Mouse (Mus musculus): ENCODE measurements around the gene Nlgn2. TPM values are rescaled to one million over a fixed set of nuclear protein-coding genes. Genes with fewer than 3 reads are reported as not detected.

The Nlgn2 gene
- polyA plus RNA-seq, 1 experiment, result 2.4 TPM

- Histone ChIP-seq H3K4me1 (ENCODE audit: control insufficient read depth, insufficient read depth, low read length) (peaks cover 9% of the 10 kb centered on the region), H3K36me3 (ENCODE audit: control insufficient read depth, insufficient read depth, low read length) (no peaks in the 10 kb centered on the region), H3K27me3 (ENCODE audit: control insufficient read depth, insufficient read depth, low read length) (no peaks in the 10 kb centered on the region), H3K4me3 (ENCODE audit: control insufficient read depth, low read depth, low read length) (no peak overlapping the region), H3K27ac (ENCODE audit: control insufficient read depth, insufficient read depth, low read depth, low read length) (no peak overlapping the region)
- TF ChIP-seq CTCF (IDR thresholded peaks at IDR 0.05; ENCODE audit: control insufficient read depth, insufficient read depth, insufficient replicate concordance, low read depth, low read length), result no peak
- no peak for TF ChIP-seq POLR2A (IDR thresholded peaks at IDR 0.05; ENCODE audit: control insufficient read depth, low read depth, low read length)
Measured at GRCm38 (mm10) chr11:69849884-69850283, 12.3 kb upstream of the Nlgn2 start.

GRCm38 (mm10) chr11:69849128-69849527 is 11.5 kb upstream of the Nlgn2 start:
- Histone ChIP-seq H3K4me3 (ENCODE audit: control insufficient read depth, low read depth, low read length) (no peak overlapping the region), H3K36me3 (ENCODE audit: control insufficient read depth, insufficient read depth, low read length) (no peaks in the 10 kb centered on the region), H3K27me3 (ENCODE audit: control insufficient read depth, insufficient read depth, low read length) (no peaks in the 10 kb centered on the region), H3K27ac (ENCODE audit: control insufficient read depth, insufficient read depth, low read depth, low read length) (no peak overlapping the region), H3K4me1 (ENCODE audit: control insufficient read depth, insufficient read depth, low read length) (peaks cover 6% of the 10 kb centered on the region)
- no peak for TF ChIP-seq POLR2A (IDR thresholded peaks at IDR 0.05; ENCODE audit: control insufficient read depth, low read depth, low read length)
- TF ChIP-seq CTCF (IDR thresholded peaks at IDR 0.05; ENCODE audit: control insufficient read depth, insufficient read depth, insufficient replicate concordance, low read depth, low read length), result no peak

- Histone ChIP-seq H3K27me3 (ENCODE audit: control insufficient read depth, insufficient read depth, low read length) (no peaks in the 10 kb centered on the region), H3K27ac (ENCODE audit: control insufficient read depth, insufficient read depth, low read depth, low read length) (no peak overlapping the region), H3K36me3 (ENCODE audit: control insufficient read depth, insufficient read depth, low read length) (no peaks in the 10 kb centered on the region), H3K4me1 (ENCODE audit: control insufficient read depth, insufficient read depth, low read length) (peaks cover 6% of the 10 kb centered on the region), H3K4me3 (ENCODE audit: control insufficient read depth, low read depth, low read length) (no peak overlapping the region)
- TF ChIP-seq CTCF (IDR thresholded peaks at IDR 0.05; ENCODE audit: control insufficient read depth, insufficient read depth, insufficient replicate concordance, low read depth, low read length) (no peak), POLR2A (IDR thresholded peaks at IDR 0.05; ENCODE audit: control insufficient read depth, low read depth, low read length) (no peak)
Measured at GRCm38 (mm10) chr11:69848021-69848420, 10.4 kb upstream of the Nlgn2 start.

- Histone ChIP-seq H3K27me3 (ENCODE audit: control insufficient read depth, insufficient read depth, low read length) (no peaks in the 10 kb centered on the region), H3K36me3 (ENCODE audit: control insufficient read depth, insufficient read depth, low read length) (no peaks in the 10 kb centered on the region), H3K4me3 (ENCODE audit: control insufficient read depth, low read depth, low read length) (peak overlapping the region; percentile 86), H3K4me1 (ENCODE audit: control insufficient read depth, insufficient read depth, low read length) (peaks cover 6% of the 10 kb centered on the region), H3K27ac (ENCODE audit: control insufficient read depth, insufficient read depth, low read depth, low read length) (no peak overlapping the region)
- TF ChIP-seq POLR2A (IDR thresholded peaks at IDR 0.05; ENCODE audit: control insufficient read depth, low read depth, low read length), result no peak
- no peak for TF ChIP-seq CTCF (IDR thresholded peaks at IDR 0.05; ENCODE audit: control insufficient read depth, insufficient read depth, insufficient replicate concordance, low read depth, low read length)
Measured at GRCm38 (mm10) chr11:69846738-69847688, 9.4 kb upstream of the Nlgn2 start.

- Histone ChIP-seq H3K27me3 (ENCODE audit: control insufficient read depth, insufficient read depth, low read length) (no peaks in the 10 kb centered on the region), H3K36me3 (ENCODE audit: control insufficient read depth, insufficient read depth, low read length) (no peaks in the 10 kb centered on the region), H3K27ac (ENCODE audit: control insufficient read depth, insufficient read depth, low read depth, low read length) (peak within 1 kb of the TSS; percentile 83), H3K4me3 (ENCODE audit: control insufficient read depth, low read depth, low read length) (peak within 1 kb of the TSS; percentile 86), H3K4me1 (ENCODE audit: control insufficient read depth, insufficient read depth, low read length) (peaks cover 6% of the 10 kb centered on the region)
- no peak for TF ChIP-seq CTCF (IDR thresholded peaks at IDR 0.05; ENCODE audit: control insufficient read depth, insufficient read depth, insufficient replicate concordance, low read depth, low read length)
- peak; percentile 36; the same call in 1 of the 2 replicates for TF ChIP-seq POLR2A (IDR thresholded peaks at IDR 0.05; ENCODE audit: control insufficient read depth, low read depth, low read length)
Measured at GRCm38 (mm10) chr11:69846198-69846680, 8.7 kb upstream of the Nlgn2 start, which contains the start of gene Plscr3. Gene Plscr3 (plus strand): TSS chr11:69846376.

- H3K36me3 ChIP-seq (ENCODE audit: control insufficient read depth, insufficient read depth, low read length), result no peaks in the 10 kb centered on the region
- peak overlapping the region; percentile 63 for H3K4me3 ChIP-seq (ENCODE audit: control insufficient read depth, low read depth, low read length)
- peaks cover 36% of the 10 kb centered on the region for H3K4me1 ChIP-seq (ENCODE audit: control insufficient read depth, insufficient read depth, low read length)
- H3K27me3 ChIP-seq (ENCODE audit: control insufficient read depth, insufficient read depth, low read length), result no peaks in the 10 kb centered on the region
- TF ChIP-seq POLR2A (IDR thresholded peaks at IDR 0.05; ENCODE audit: control insufficient read depth, low read depth, low read length), result no peak
- no peak for TF ChIP-seq CTCF (IDR thresholded peaks at IDR 0.05; ENCODE audit: control insufficient read depth, insufficient read depth, insufficient replicate concordance, low read depth, low read length)
- 0 out of 2 replicates have a peak overlapping the region, but pooled peaks have one; percentile 0 for H3K27ac ChIP-seq (ENCODE audit: control insufficient read depth, insufficient read depth, low read depth, low read length)
Measured at GRCm38 (mm10) chr11:69838714-69839104, 1.1 kb upstream of the Nlgn2 start.

GRCm38 (mm10) chr11:69837952-69838713 is 549 bp upstream of the Nlgn2 start, which contains the start of gene Tmem256:
Gene Tmem256 (plus strand): TSS chr11:69838514.
- TF ChIP-seq CTCF (IDR thresholded peaks at IDR 0.05; ENCODE audit: control insufficient read depth, insufficient read depth, insufficient replicate concordance, low read depth, low read length) (no peak), POLR2A (IDR thresholded peaks at IDR 0.05; ENCODE audit: control insufficient read depth, low read depth, low read length) (no peak; the same call in 1 of the 2 replicates)
- Histone ChIP-seq H3K27ac (ENCODE audit: control insufficient read depth, insufficient read depth, low read depth, low read length) (peak within 1 kb of the TSS; percentile 65), H3K4me3 (ENCODE audit: control insufficient read depth, low read depth, low read length) (peak within 1 kb of the TSS; percentile 63), H3K27me3 (ENCODE audit: control insufficient read depth, insufficient read depth, low read length) (no peaks in the 10 kb centered on the region), H3K36me3 (ENCODE audit: control insufficient read depth, insufficient read depth, low read length) (no peaks in the 10 kb centered on the region), H3K4me1 (ENCODE audit: control insufficient read depth, insufficient read depth, low read length) (peaks cover 39% of the 10 kb centered on the region)
